Comparison of ENCODE assay signal across 19 mouse cellular contexts in the genomic region with DNA sequence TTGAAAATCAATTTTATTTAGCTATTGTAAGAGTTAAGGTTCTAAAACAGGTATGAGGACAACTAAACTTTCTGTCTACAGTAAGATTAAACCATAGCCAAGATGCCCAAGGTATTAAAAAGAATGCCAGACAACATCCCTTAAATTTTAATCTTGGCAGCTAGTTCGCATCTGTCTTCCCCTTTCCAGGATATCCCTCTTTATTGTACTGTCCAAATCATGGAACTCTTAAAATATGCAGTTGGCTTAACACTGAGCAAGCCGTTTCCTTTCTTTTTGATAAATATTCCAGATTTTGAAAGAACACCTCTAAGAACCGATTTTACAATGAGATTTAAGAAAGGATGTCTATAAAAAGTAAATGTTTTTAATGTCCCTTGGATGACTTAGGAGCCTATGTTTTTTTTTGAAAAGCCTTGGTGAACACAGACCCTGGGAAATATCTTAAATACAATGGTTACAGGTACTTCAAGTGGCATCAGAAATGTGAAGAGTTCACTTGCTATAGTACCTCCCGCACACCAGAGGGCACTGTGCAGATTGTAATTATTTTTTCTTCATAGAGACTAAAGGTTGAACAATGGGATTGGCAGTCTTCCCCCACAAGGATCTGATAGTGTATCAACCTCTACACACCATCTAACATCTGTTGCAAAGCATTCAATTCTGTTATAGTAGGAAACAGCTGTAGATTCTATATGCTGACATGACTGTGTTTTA.
DNase-seq lines count a peak whose midpoint lies in the region; ATAC-seq and TF ChIP-seq lines count a peak whose summit lies in the region.
"Had no signal": no experiment of that assay in that cellular context is flagged by ENCODE, and none has a peak within 500 bp of the region (broad histone marks: within the 10 kb centered on the region; RNA-seq: fewer than 3 reads in every experiment).

No protein-coding gene starts in this region.

- no peak overlapping the region for H3K9ac ChIP-seq in kidney, postnatal 0 days (ENCODE audit: low read depth, low read length)
- no peak overlapping the region for H3K9ac ChIP-seq in kidney, embryonic 16.5 days (replicated peaks; ENCODE audit: low read length)
- H3K9ac ChIP-seq in lung, postnatal 0 days (replicated peaks; ENCODE audit: low read depth), result no peak overlapping the region
- no peak overlapping the region for H3K9ac ChIP-seq in MEL (ENCODE audit: control insufficient read depth, low read depth, low read length, poor library complexity, severe bottlenecking)
- H3K9ac ChIP-seq in stomach, postnatal 0 days (ENCODE audit: low read length), result no peak overlapping the region
- H3K9ac ChIP-seq: embryonic facial prominence, embryonic 15.5 days; hindbrain, embryonic 12.5 days; limb, embryonic 15.5 days; lung, embryonic 15.5 days; neural tube, embryonic 12.5 days had no signal

- no peaks in the 10 kb centered on the region for H3K9me3 ChIP-seq in kidney, postnatal 0 days (replicated peaks; ENCODE audit: low read length)
- no peaks in the 10 kb centered on the region for H3K9me3 ChIP-seq in kidney, embryonic 16.5 days (ENCODE audit: low read length)
- no peaks in the 10 kb centered on the region for H3K9me3 ChIP-seq in lung, postnatal 0 days (ENCODE audit: low read length)
- no peaks in the 10 kb centered on the region for H3K9me3 ChIP-seq in MEL (replicated peaks; ENCODE audit: insufficient read depth, low read length)
- no peaks in the 10 kb centered on the region for H3K9me3 ChIP-seq in stomach, postnatal 0 days (ENCODE audit: control insufficient read depth, low read length)
- H3K9me3 ChIP-seq: embryonic facial prominence, embryonic 15.5 days; forebrain, embryonic 10.5 days; hindbrain, embryonic 12.5 days; limb, embryonic 15.5 days; lung, embryonic 15.5 days; megakaryocyte, embryonic 14.5 days; neural tube, embryonic 12.5 days had no signal

- TF ChIP-seq RAD21 in MEL (IDR thresholded peaks at IDR 0.05; ENCODE audit: low read depth, low read length), result no peak

- 74% methylated on average over 4 of the region's 4 CpGs for WGBS in kidney, postnatal 0 days
- 84% methylated on average over 4 of the region's 4 CpGs for WGBS in kidney, embryonic 16.5 days
- WGBS in lung, postnatal 0 days, result 83% methylated on average over 4 of the region's 4 CpGs
- 83% methylated on average over 4 of the region's 4 CpGs for WGBS in stomach, postnatal 0 days

- H3K79me2 ChIP-seq in MEL (ENCODE audit: control insufficient read depth, insufficient read depth, low read length, poor library complexity), result no peaks in the 10 kb centered on the region

- no peaks in the 10 kb centered on the region for H3K27me3 ChIP-seq in kidney, postnatal 0 days (ENCODE audit: insufficient read depth, low read length)
- H3K27me3 ChIP-seq in kidney, embryonic 16.5 days (ENCODE audit: insufficient read depth, low read length), result no peaks in the 10 kb centered on the region
- H3K27me3 ChIP-seq in lung, postnatal 0 days (replicated peaks; ENCODE audit: insufficient read depth, low read length), result no peaks in the 10 kb centered on the region
- no peaks in the 10 kb centered on the region for H3K27me3 ChIP-seq in MEL (ENCODE audit: control insufficient read depth in 1 of 2, insufficient read depth in 2 of 2, low read length in 2 of 2)
- no peaks in the 10 kb centered on the region for H3K27me3 ChIP-seq in stomach, postnatal 0 days (ENCODE audit: control insufficient read depth, insufficient read depth, low read length)
- H3K27me3 ChIP-seq: embryonic facial prominence, embryonic 15.5 days; hindbrain, embryonic 12.5 days; limb, embryonic 15.5 days; lung, embryonic 15.5 days; megakaryocyte, embryonic 14.5 days; neural tube, embryonic 12.5 days had no signal

- no peak for ATAC-seq in kidney, postnatal 0 days (replicated peaks; ENCODE audit: low FRiP score, low read depth)
- ATAC-seq in kidney, embryonic 16.5 days (ENCODE audit: low FRiP score, low TSS enrichment), result no peak
- no peak for ATAC-seq in lung, postnatal 0 days
- no peak for ATAC-seq in stomach, postnatal 0 days (ENCODE audit: low FRiP score, low TSS enrichment)
- ATAC-seq: CD4-positive, CD25-positive, alpha-beta regulatory T cell, adult 4 months had no signal

- TF ChIP-seq POLR2A in MEL (IDR thresholded peaks at IDR 0.05; ENCODE audit: control insufficient read depth in 1 of 2, insufficient read depth in 1 of 2, low read depth in 1 of 2, low read length in 2 of 2, poor library complexity in 1 of 2), result no peak

- peak; percentile 44 for DNase-seq in kidney, postnatal 0 days (ENCODE audit: low spot score)
- DNase-seq in lung, postnatal 0 days (ENCODE audit: low spot score), result no peak
- no peak for DNase-seq in lung, postnatal 36 days
- peak; percentile 11 for DNase-seq in MEL (ENCODE audit: low read depth, low spot score)
- DNase-seq in stomach, postnatal 0 days (ENCODE audit: low spot score), result no peak
- no peak for DNase-seq in ovary, postnatal 10 days (ENCODE audit: low spot score)
- DNase-seq: cerebellum, postnatal 10 days; gastrocnemius, postnatal 10 days; right cerebral cortex, postnatal 25 days; thymus, postnatal 25 days had no signal

- no peak overlapping the region for H3K4me2 ChIP-seq in kidney, postnatal 0 days (ENCODE audit: low read length)
- no peak overlapping the region for H3K4me2 ChIP-seq in kidney, embryonic 16.5 days (replicated peaks; ENCODE audit: low read depth, low read length)
- H3K4me2 ChIP-seq in lung, postnatal 0 days (replicated peaks; ENCODE audit: low read depth, low read length), result no peak overlapping the region
- H3K4me2 ChIP-seq in stomach, postnatal 0 days (replicated peaks; ENCODE audit: low read depth), result no peak overlapping the region
- H3K4me2 ChIP-seq: embryonic facial prominence, embryonic 15.5 days; hindbrain, embryonic 12.5 days; limb, embryonic 15.5 days; lung, embryonic 15.5 days; neural tube, embryonic 12.5 days had no signal

- no peaks in the 10 kb centered on the region for H3K36me3 ChIP-seq in kidney, postnatal 0 days (ENCODE audit: insufficient read depth, low read length)
- no peaks in the 10 kb centered on the region for H3K36me3 ChIP-seq in kidney, embryonic 16.5 days (ENCODE audit: insufficient read depth, low read length)
- no peaks in the 10 kb centered on the region for H3K36me3 ChIP-seq in lung, postnatal 0 days (ENCODE audit: insufficient read depth, low read length)
- H3K36me3 ChIP-seq in MEL (ENCODE audit: control insufficient read depth in 1 of 2, insufficient read depth in 2 of 2, low read length in 2 of 2), result no peaks in the 10 kb centered on the region
- H3K36me3 ChIP-seq in stomach, postnatal 0 days (ENCODE audit: control insufficient read depth, insufficient read depth, low read length), result no peaks in the 10 kb centered on the region
- H3K36me3 ChIP-seq: embryonic facial prominence, embryonic 15.5 days; forebrain, embryonic 10.5 days; hindbrain, embryonic 12.5 days; limb, embryonic 15.5 days; lung, embryonic 15.5 days; neural tube, embryonic 12.5 days had no signal

- TF ChIP-seq CTCF in kidney, postnatal 0 days (IDR thresholded peaks at IDR 0.05; ENCODE audit: low read depth), result peak; percentile 44; the same call in 1 of the 2 replicates
- TF ChIP-seq CTCF in lung, postnatal 0 days (IDR thresholded peaks at IDR 0.05), result peak; percentile 44
- peak in 1 of 3 experiments; percentile 27; a peak in 2 of 6 replicates for TF ChIP-seq CTCF in MEL (IDR thresholded peaks at IDR 0.05 in 2 of 3, conservative IDR thresholded peaks at IDR 0.05 in 1 of 3; ENCODE audit: control insufficient read depth in 1 of 3, insufficient read depth in 1 of 3, low read depth in 2 of 3, low read length in 3 of 3, poor library complexity in 1 of 3, severe bottlenecking in 1 of 3)
- TF ChIP-seq CTCF in stomach, postnatal 0 days (IDR thresholded peaks at IDR 0.05; ENCODE audit: low read depth), result peak; percentile 40

- no peak for TF ChIP-seq EP300 in lung, postnatal 0 days (IDR thresholded peaks at IDR 0.05)
- TF ChIP-seq EP300 in MEL (IDR thresholded peaks at IDR 0.05; ENCODE audit: low read depth in 1 of 2, low read length in 2 of 2), result no peak
- no peak for TF ChIP-seq EP300 in stomach, postnatal 0 days (optimal IDR thresholded peaks at IDR 0.05)

- H3K4me1 ChIP-seq in kidney, postnatal 0 days (replicated peaks; ENCODE audit: insufficient read depth, low read length), result no peaks in the 10 kb centered on the region
- H3K4me1 ChIP-seq in kidney, embryonic 16.5 days (ENCODE audit: insufficient read depth, low read length), result no peaks in the 10 kb centered on the region
- H3K4me1 ChIP-seq in lung, postnatal 0 days (ENCODE audit: insufficient read depth, low read depth, low read length), result peaks cover 5% of the 10 kb centered on the region; the same call in 1 of the 2 replicates
- no peaks in the 10 kb centered on the region for H3K4me1 ChIP-seq in MEL (ENCODE audit: control insufficient read depth in 1 of 2, insufficient read depth in 2 of 2, low read length in 2 of 2)
- no peaks in the 10 kb centered on the region for H3K4me1 ChIP-seq in stomach, postnatal 0 days (replicated peaks; ENCODE audit: control insufficient read depth, insufficient read depth)
- H3K4me1 ChIP-seq: lung, embryonic 15.5 days; neural tube, embryonic 12.5 days had no signal

- no peak overlapping the region for H3K27ac ChIP-seq in kidney, postnatal 0 days
- H3K27ac ChIP-seq in kidney, embryonic 16.5 days (ENCODE audit: low read length), result no peak overlapping the region
- H3K27ac ChIP-seq in lung, postnatal 0 days (ENCODE audit: low read length), result no peak overlapping the region
- no peak overlapping the region for H3K27ac ChIP-seq in MEL (ENCODE audit: control insufficient read depth, low read depth, low read length)
- no peak overlapping the region for H3K27ac ChIP-seq in stomach, postnatal 0 days (replicated peaks)
- H3K27ac ChIP-seq: embryonic facial prominence, embryonic 15.5 days; forebrain, embryonic 10.5 days; hindbrain, embryonic 12.5 days; limb, embryonic 15.5 days; lung, embryonic 15.5 days; neural tube, embryonic 12.5 days had no signal

- H3K4me3 ChIP-seq in kidney, postnatal 0 days (replicated peaks; ENCODE audit: low read depth, low read length), result no peak overlapping the region
- H3K4me3 ChIP-seq in kidney, embryonic 16.5 days (ENCODE audit: low read length), result no peak overlapping the region
- H3K4me3 ChIP-seq in lung, postnatal 0 days (ENCODE audit: low read depth, low read length), result no peak overlapping the region
- H3K4me3 ChIP-seq in MEL (ENCODE audit: control insufficient read depth in 1 of 2, insufficient read depth in 1 of 2, low read depth in 2 of 2, low read length in 2 of 2), result no peak overlapping the region
- H3K4me3 ChIP-seq in stomach, postnatal 0 days (ENCODE audit: low read depth, low read length), result no peak overlapping the region
- H3K4me3 ChIP-seq: embryonic facial prominence, embryonic 15.5 days; forebrain, embryonic 10.5 days; hindbrain, embryonic 12.5 days; limb, embryonic 15.5 days; lung, embryonic 15.5 days; megakaryocyte, embryonic 14.5 days; neural tube, embryonic 12.5 days had no signal

TF ChIP-seq in MEL, 35 proteins besides CTCF, POLR2A, EP300 and RAD21 (continues in another document):
- TF ChIP-seq GABPA (IDR thresholded peaks at IDR 0.05; ENCODE audit: low read depth, low read length) (no peak), POLR2AphosphoS2 (IDR thresholded peaks at IDR 0.05; ENCODE audit: low read length) (no peak), ZKSCAN1 (IDR thresholded peaks at IDR 0.05; ENCODE audit: low read depth, low read length) (no peak), KAT2A (conservative IDR thresholded peaks at IDR 0.05; ENCODE audit: low read depth, low read length) (no peak), NELFE (IDR thresholded peaks at IDR 0.05; ENCODE audit: low read depth, low read length) (no peak)

Comparison
In these comparisons a context has a peak if more than half of its experiments do, and no peak if none do; other contexts are left out.
1. DNase-seq: peak in kidney, postnatal 0 days (single experiment) and MEL (single experiment); none in lung, postnatal 0 days (single experiment), lung, postnatal 36 days (single experiment), stomach, postnatal 0 days (single experiment) and ovary, postnatal 10 days (single experiment).